Mouse (Mus musculus) myocyte (in vitro differentiated cells): ENCODE measurements at regions not wholly inside any gene's neighbourhood (a gene's known extent, or its start where the extent isn't known, plus 50 kb on each side); places are given as distances from the start of the nearest gene placed in this dataset.

Source experiments
- E2F4 ChIP-seq: IDR thresholded peaks from one replicate; pipeline ENCODE4 v1.6.1; 2011; ENCODE audit warnings: mild to moderate bottlenecking, control low read depth, moderate library complexity; ENCODE audit not compliant: insufficient read depth
- MAX ChIP-seq: IDR thresholded peaks from one replicate; pipeline ENCODE4 v1.6.1; 2011; ENCODE audit warnings: low read depth, mild to moderate bottlenecking, control low read depth
- POLR2A ChIP-seq: IDR thresholded peaks from one replicate; pipeline ENCODE4 v1.6.1; 2011; ENCODE audit warnings: low read depth, mild to moderate bottlenecking, control low read depth, moderate library complexity; ENCODE audit not compliant: insufficient read length
- SRF ChIP-seq: IDR thresholded peaks from one replicate; pipeline ENCODE4 v1.6.1; 2011; ENCODE audit warnings: low read depth; ENCODE audit not compliant: control insufficient read depth, insufficient read length
- USF1 ChIP-seq: IDR thresholded peaks from one replicate; pipeline ENCODE4 v1.6.1; 2011; ENCODE audit warnings: low read depth, mild to moderate bottlenecking, control low read depth, moderate library complexity

- TF ChIP-seq E2F4 (no peak), MAX (no peak), POLR2A (no peak), SRF (no peak), USF1 (no peak)
Measured at GRCm38 (mm10) chr7:65792187-65792823, 69.2 kb upstream of the Pcsk6 start.
